Mouse (Mus musculus) megakaryocyte, embryonic 14.5 days (primary cell): ENCODE measurements around the gene Hoxa13.

Source experiments
- FLI1 ChIP-seq: IDR thresholded peaks from 2 replicates; pipeline ENCODE4 v1.6.1; 2012; ENCODE audit warnings: low read length, inconsistent platforms, mixed read lengths
- GATA1 ChIP-seq: IDR thresholded peaks from 3 replicates; pipeline ENCODE4 v1.6.1; 2012; ENCODE audit warnings: mixed read lengths, low read length, inconsistent platforms, borderline replicate concordance

DNA sequence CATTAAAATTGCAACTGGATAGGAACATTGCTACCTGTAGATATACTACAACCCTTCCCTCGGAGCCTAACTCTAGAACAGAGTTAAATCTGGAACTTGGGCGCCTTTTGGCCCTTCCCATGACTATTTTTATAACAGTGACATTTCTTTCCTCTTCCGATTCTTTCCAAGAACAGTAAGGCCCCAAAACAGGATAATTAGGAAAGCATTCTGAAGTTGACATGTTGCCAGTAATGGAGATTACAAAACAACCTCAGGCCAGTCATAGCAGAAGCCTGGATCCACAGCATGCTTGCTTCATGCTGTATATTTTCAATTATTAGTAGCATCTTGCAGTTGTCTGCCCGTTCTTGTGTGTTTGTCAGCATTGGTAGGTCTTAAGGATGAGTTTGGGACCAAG lies 40.1 kb upstream of the Hoxa13 start:
- TF ChIP-seq GATA1, result no peak
- no peak for TF ChIP-seq FLI1
